Mouse (Mus musculus): ENCODE data around the gene Gm12830.
A peak's percentile ranks its signal among the peaks of the same experiment; 100 is the strongest.

Gm12830 gene

GRCm38 (mm10) chr4:114821567-114822192, at the start of gene Gm12830:
Gene Gm12830 (plus strand): TSS chr4:114821722.
- peak; percentile 84 for DNase-seq (ENCODE audit: extremely low spot score, low spot score)

- peak; percentile 11 for DNase-seq (ENCODE audit: extremely low spot score, low spot score)
Measured at GRCm38 (mm10) chr4:114773316-114773715, 48.2 kb upstream of the Gm12830 start.

- no peak for DNase-seq (ENCODE audit: extremely low spot score, low spot score)
Measured at GRCm38 (mm10) chr4:114777625-114778202, 43.8 kb upstream of the Gm12830 start.

- DNase-seq (ENCODE audit: extremely low spot score, low spot score), result no peak
Measured at GRCm38 (mm10) chr4:114778716-114779474, 42.6 kb upstream of the Gm12830 start.

- no peak for DNase-seq (ENCODE audit: extremely low spot score, low spot score)
Measured at GRCm38 (mm10) chr4:114779475-114779757, 42.1 kb upstream of the Gm12830 start.

- DNase-seq (ENCODE audit: extremely low spot score, low spot score), result peak; percentile 54
Measured at GRCm38 (mm10) chr4:114779758-114780546, 41.6 kb upstream of the Gm12830 start.

- no peak for DNase-seq (ENCODE audit: extremely low spot score, low spot score)
Measured at GRCm38 (mm10) chr4:114782851-114783250, 38.7 kb upstream of the Gm12830 start.

GRCm38 (mm10) chr4:114784735-114785134, 36.8 kb upstream of the Gm12830 start:
- no peak for DNase-seq (ENCODE audit: extremely low spot score, low spot score)

GRCm38 (mm10) chr4:114788856-114789255, 32.7 kb upstream of the Gm12830 start:
- peak; percentile 59 for DNase-seq (ENCODE audit: extremely low spot score, low spot score)

GRCm38 (mm10) chr4:114791650-114792049, 29.9 kb upstream of the Gm12830 start:
- DNase-seq (ENCODE audit: extremely low spot score, low spot score), result no peak

GRCm38 (mm10) chr4:114793836-114794235, 27.7 kb upstream of the Gm12830 start:
- DNase-seq (ENCODE audit: extremely low spot score, low spot score), result no peak

GRCm38 (mm10) chr4:114797254-114797914, 24.1 kb upstream of the Gm12830 start:
- no peak for DNase-seq (ENCODE audit: extremely low spot score, low spot score)

- no peak for DNase-seq (ENCODE audit: extremely low spot score, low spot score)
Measured at GRCm38 (mm10) chr4:114798041-114798624, 23.4 kb upstream of the Gm12830 start.

GRCm38 (mm10) chr4:114804096-114804495, 17.4 kb upstream of the Gm12830 start:
- no peak for DNase-seq (ENCODE audit: extremely low spot score, low spot score)

- no peak for DNase-seq (ENCODE audit: extremely low spot score, low spot score)
Measured at GRCm38 (mm10) chr4:114818963-114819702, 2.4 kb upstream of the Gm12830 start.

- no peak for DNase-seq (ENCODE audit: extremely low spot score, low spot score)
Measured at GRCm38 (mm10) chr4:114834770-114835581, 13.5 kb downstream of the Gm12830 start.

GRCm38 (mm10) chr4:114841336-114841920, 19.9 kb downstream of the Gm12830 start:
- DNase-seq (ENCODE audit: extremely low spot score, low spot score), result peak; percentile 50

- DNase-seq (ENCODE audit: extremely low spot score, low spot score), result peak; percentile 62
Measured at GRCm38 (mm10) chr4:114842376-114842960, 20.9 kb downstream of the Gm12830 start.
